Mouse (Mus musculus) stomach, embryonic 16.5 days (tissue): ENCODE measurements around the gene Trim56. TPM values are rescaled to one million over a fixed set of nuclear protein-coding genes. Genes with fewer than 3 reads are reported as not detected.
A peak's percentile ranks its signal among the peaks of the same experiment; 100 is the strongest.
"Not testable (repeated sequence)": the region's sequence is repeated elsewhere in the genome, so short reads cannot be mapped to it uniquely, and the experiment has no call there.

ENCODE experiments used
- ATAC-seq: fragments of 200-750 bp; cut with Nextera tagmentation; 2 replicates; pipeline ENCODE4 v1.8.0; 2017; ENCODE audit warnings: moderate number of reproducible peaks, moderate TSS enrichment; ENCODE audit not compliant: insufficient read depth, low FRiP score
- H3K27ac ChIP-seq: fragments of 300-500 bp; sonication (generic); 2 replicates; pipeline ENCODE4 v1.5.1; 2014; ENCODE audit warnings: low read length
- H3K27me3 ChIP-seq: fragments of 300-500 bp; sonication (generic); 2 replicates; pipeline ENCODE4 v1.6.1; 2014; ENCODE audit warnings: low read length, control low read depth, mixed read lengths; ENCODE audit not compliant: control insufficient read depth, insufficient read depth
- H3K36me3 ChIP-seq: fragments of 300-500 bp; sonication (generic); 2 replicates; pipeline ENCODE4 v1.6.1; 2014; ENCODE audit warnings: low read length; ENCODE audit not compliant: control insufficient read depth, insufficient read depth
- H3K4me1 ChIP-seq: fragments of 300-500 bp; sonication (generic); 2 replicates; pipeline ENCODE4 v1.6.1; 2014; ENCODE audit warnings: low read length, control low read depth, mixed read lengths; ENCODE audit not compliant: control insufficient read depth, insufficient read depth
- H3K4me2 ChIP-seq: fragments of 300-500 bp; sonication (generic); 2 replicates; pipeline ENCODE4 v1.6.1; 2014; ENCODE audit warnings: low read depth, low read length, mixed read lengths
- H3K4me3 ChIP-seq: fragments of 300-500 bp; sonication (generic); replicated peaks from 2 replicates; pipeline ENCODE4 v1.5.1; 2014; ENCODE audit warnings: mild to moderate bottlenecking, low read length
- H3K9ac ChIP-seq: fragments of 300-500 bp; sonication (generic); 2 replicates; pipeline ENCODE4 v1.6.1; 2014; ENCODE audit warnings: low read length
- H3K9me3 ChIP-seq: fragments of 300-500 bp; sonication (generic); replicated peaks from 2 replicates; pipeline ENCODE4 v1.6.1; 2016; ENCODE audit warnings: low read length, control low read depth; ENCODE audit not compliant: control insufficient read depth
- WGBS: fragments of 180-500 bp; shearing (Covaris S2); extraction: QIAGEN DNeasy Blood & Tissue Kit; methylation state at CpG from one replicate; pipeline ENCODE4 v1.1.7; 2014; 5-methylcytosine and 5-hydroxymethylcytosine counted together
- polyA plus RNA-seq: library from polyadenylated mRNA; unstranded; fragments of >200 nt; fragmentation: Nextera tagmentation; extraction: Ambion mirVana; gene quantifications from 2 replicates; pipeline ENCODE4 v1.2.1, GENCODE M21; 2015

Trim56 gene
- 8.1 and 9.3 TPM in 2 replicates for polyA plus RNA-seq

GRCm38 (mm10) chr5:137115866-137116847, at the start of gene Trim56:
Trim56 (minus strand) TSS chr5:137116209.
- peaks cover 14% of the 10 kb centered on the region for H3K4me1 ChIP-seq
- peak within 1 kb of the TSS; percentile 63 for H3K27ac ChIP-seq
- H3K4me2 ChIP-seq = peak within 1 kb of the TSS; percentile 64
- H3K27me3 ChIP-seq = no peaks in the 10 kb centered on the region
- 3% methylated on average over 29 of the region's 29 CpGs for WGBS
- H3K36me3 ChIP-seq = peaks cover 17% of the 10 kb centered on the region
- H3K9me3 ChIP-seq = 0 out of 2 replicates have a peak, but pooled peaks cover 2% of the 10 kb centered on the region
- H3K9ac ChIP-seq = peak within 1 kb of the TSS; percentile 84
- peak; percentile 85 for ATAC-seq
- H3K4me3 ChIP-seq = peak within 1 kb of the TSS; percentile 71

DNA sequence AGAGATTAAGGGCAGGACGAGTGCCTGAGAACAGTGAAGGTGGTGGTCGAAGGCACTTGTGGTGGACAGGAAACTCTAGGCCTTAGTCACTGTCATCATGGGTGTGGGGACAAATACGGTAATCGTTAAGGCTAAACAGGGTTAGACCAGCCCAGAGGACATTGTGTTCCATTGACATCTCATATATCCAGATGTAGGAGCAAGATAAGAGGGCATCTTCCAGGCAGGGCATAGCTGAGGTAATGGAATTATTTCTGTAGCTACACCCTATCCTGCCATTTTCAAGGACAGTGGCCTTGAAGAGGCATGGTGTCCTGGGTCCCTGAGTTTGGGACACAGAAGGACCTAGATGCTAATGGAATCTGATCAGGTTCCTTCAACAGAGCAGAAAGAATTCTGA, 45.8 kb upstream of the Trim56 start:
- H3K27ac ChIP-seq = no peak overlapping the region
- H3K9ac ChIP-seq = no peak overlapping the region
- H3K4me2 ChIP-seq = no peak overlapping the region
- H3K4me1 ChIP-seq = no peaks in the 10 kb centered on the region
- no peak for ATAC-seq
- no peaks in the 10 kb centered on the region for H3K9me3 ChIP-seq
- 67% methylated on average over 4 of the region's 4 CpGs for WGBS
- H3K4me3 ChIP-seq = no peak overlapping the region
- no peaks in the 10 kb centered on the region for H3K36me3 ChIP-seq
- H3K27me3 ChIP-seq = no peaks in the 10 kb centered on the region

DNA sequence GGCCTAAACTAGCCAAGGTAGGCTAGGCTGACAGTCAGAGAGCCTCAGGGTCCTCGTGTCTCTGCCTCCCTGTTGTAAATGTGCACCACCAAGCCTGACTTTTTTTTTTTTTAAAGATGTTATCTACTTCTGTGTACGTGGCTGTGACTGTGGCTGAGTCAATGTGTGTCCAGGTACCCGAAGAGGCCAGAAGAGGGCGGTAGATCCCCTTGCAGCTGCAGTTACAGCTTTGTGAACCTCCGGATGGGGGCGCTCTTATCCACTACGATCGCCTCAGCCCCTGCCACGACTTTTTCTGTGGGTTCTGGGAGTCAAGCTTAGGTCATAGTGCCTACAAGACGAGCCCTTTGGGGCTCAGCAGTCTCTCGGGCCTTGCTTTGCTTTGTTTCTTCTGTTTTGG, 43.5 kb upstream of the Trim56 start:
- Histone ChIP-seq H3K4me3 (no peak overlapping the region), H3K4me2 (no peak overlapping the region), H3K9me3 (no peaks in the 10 kb centered on the region), H3K4me1 (no peaks in the 10 kb centered on the region), H3K27ac (no peak overlapping the region), H3K27me3 (no peaks in the 10 kb centered on the region), H3K9ac (no peak overlapping the region), H3K36me3 (no peaks in the 10 kb centered on the region)
- no peak for ATAC-seq
- 27% methylated on average over 11 of the region's 11 CpGs for WGBS

GRCm38 (mm10) chr5:137153289-137153688, 37.3 kb upstream of the Trim56 start:
- H3K4me1 ChIP-seq = no peaks in the 10 kb centered on the region
- 84% methylated on average over 5 of the region's 5 CpGs for whole genome bisulfite sequencing
- no peaks in the 10 kb centered on the region for H3K27me3 ChIP-seq
- peaks cover 17% of the 10 kb centered on the region; the same call in 1 of the 2 replicates for H3K9me3 ChIP-seq
- H3K36me3 ChIP-seq = no peaks in the 10 kb centered on the region
- no peak overlapping the region for H3K9ac ChIP-seq
- no peak overlapping the region for H3K4me2 ChIP-seq
- no peak overlapping the region for H3K4me3 ChIP-seq
- H3K27ac ChIP-seq = no peak overlapping the region
- ATAC-seq = no peak

DNA sequence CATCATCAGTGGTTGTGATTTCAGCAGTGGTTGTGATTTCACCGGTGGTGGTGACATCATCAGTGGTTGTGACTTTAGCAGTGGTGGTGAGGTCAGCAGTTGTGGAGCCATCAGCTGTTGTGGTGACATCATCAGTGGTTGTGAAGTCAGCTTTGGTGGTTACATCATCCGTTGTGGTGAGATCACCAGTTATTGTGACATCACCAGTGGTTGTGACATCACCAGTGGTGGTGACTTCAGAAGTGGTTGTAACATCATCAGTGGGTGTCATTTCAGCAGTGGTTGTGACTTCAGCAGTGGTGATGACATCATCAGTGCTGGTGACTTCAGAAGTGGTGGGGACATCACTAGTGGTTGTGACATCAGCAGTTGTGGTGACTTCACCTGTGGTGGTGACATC, 36.6 kb upstream of the Trim56 start:
- ATAC-seq = peak; percentile 71
- Histone ChIP-seq H3K36me3 (no peaks in the 10 kb centered on the region), H3K9ac (no peak overlapping the region), H3K27me3 (no peaks in the 10 kb centered on the region), H3K27ac (no peak overlapping the region), H3K4me1 (no peaks in the 10 kb centered on the region), H3K4me3 (no peak overlapping the region), H3K4me2 (no peak overlapping the region), H3K9me3 (peaks cover 17% of the 10 kb centered on the region; the same call in 1 of the 2 replicates)
- WGBS = 70% methylated on average over 2 of the region's 2 CpGs

DNA sequence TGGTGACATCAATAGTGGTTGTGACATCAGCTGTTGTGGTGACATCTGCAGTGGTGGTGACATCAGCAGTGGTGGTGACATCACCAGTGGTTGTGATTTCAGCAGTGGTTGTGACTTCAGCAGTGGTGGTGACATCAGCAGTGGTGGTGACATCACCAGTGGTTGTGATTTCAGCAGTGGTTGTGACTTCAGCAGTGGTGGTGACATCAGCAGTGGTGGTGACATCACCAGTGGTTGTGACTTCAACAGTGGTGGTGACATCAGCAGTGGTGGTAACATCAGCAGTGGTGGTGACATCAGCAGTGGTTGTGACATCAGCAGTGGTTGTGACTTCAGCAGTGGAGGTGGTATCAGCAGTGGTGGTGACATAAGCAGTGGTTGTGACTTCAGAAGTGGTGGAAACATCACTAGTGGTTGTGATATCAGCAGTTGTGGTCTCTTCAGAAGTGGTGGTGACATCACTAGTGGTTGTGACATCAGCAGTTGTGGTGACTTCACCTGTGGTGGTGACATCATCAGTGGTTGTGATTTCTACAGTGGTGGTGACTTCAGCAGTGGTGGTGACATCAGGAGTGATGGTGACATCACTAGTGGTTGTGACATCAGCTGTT, 33.4 kb upstream of the Trim56 start, which contains the start of gene Muc3:
TSS of gene Muc3 (minus strand) at position 51 of the 611 bp plus-strand sequence.
- H3K4me1 ChIP-seq, H3K27ac ChIP-seq, H3K9ac ChIP-seq, H3K4me2 ChIP-seq, H3K36me3 ChIP-seq, H3K27me3 ChIP-seq, H3K4me3 ChIP-seq, ATAC-seq: not testable (repeated sequence)
- H3K9me3 ChIP-seq = peaks cover 17% of the 10 kb centered on the region; the same call in 1 of the 2 replicates

- H3K36me3 ChIP-seq = no peaks in the 10 kb centered on the region
- H3K4me1 ChIP-seq = no peaks in the 10 kb centered on the region
- ATAC-seq = no peak
- H3K4me2 ChIP-seq = no peak overlapping the region
- no peak overlapping the region for H3K27ac ChIP-seq
- no peak overlapping the region for H3K4me3 ChIP-seq
- no peaks in the 10 kb centered on the region for H3K9me3 ChIP-seq
- no peaks in the 10 kb centered on the region for H3K27me3 ChIP-seq
- H3K9ac ChIP-seq = no peak overlapping the region
- WGBS = 18% methylated on average over 3 of the region's 3 CpGs
Observed at GRCm38 (mm10) chr5:137140836-137141235, 24.8 kb upstream of the Trim56 start.

DNA sequence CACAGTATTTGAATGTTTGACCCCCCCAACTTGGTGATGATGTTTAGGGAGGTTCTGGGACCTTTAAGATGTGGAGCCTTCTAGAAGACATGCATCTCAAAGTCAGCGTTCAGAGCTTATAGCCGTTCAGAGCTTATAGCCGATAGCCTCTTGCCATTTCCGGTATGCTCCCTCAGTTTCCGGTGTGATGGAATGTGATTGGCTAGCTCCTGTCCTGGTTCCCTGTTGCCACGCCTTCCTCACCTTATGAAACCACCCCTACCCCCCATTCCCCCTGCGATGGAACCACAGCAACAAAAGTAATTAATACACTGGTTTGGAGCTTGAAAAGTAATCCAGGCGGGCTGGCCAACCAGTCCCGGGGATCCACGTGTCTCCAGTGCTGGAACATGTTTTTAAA, 23.0 kb upstream of the Trim56 start:
- no peak for ATAC-seq
- Histone ChIP-seq H3K4me1 (no peaks in the 10 kb centered on the region), H3K27ac (no peak overlapping the region), H3K4me2 (no peak overlapping the region), H3K27me3 (no peaks in the 10 kb centered on the region), H3K9me3 (no peaks in the 10 kb centered on the region), H3K9ac (no peak overlapping the region), H3K4me3 (no peak overlapping the region), H3K36me3 (no peaks in the 10 kb centered on the region)
- 81% methylated on average over 10 of the region's 10 CpGs for WGBS

DNA sequence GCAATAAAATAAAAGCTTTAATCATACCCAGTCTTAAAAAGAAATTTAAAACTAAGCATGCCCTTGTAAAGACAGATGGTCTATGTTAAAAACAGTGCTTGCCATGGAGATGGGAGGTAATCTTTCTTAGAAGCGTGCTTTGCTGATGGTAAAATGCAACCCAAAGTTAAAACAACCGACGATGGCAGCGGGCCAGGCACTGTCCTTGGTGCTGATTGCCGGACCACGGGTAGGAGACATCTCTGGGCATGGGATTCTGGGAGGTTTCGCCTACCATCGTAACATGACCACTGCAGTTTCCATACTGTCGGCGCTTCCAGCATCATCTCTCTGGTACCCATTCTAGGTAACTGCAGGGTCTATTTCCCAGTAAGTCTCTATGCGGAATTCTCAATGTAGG, 18.9 kb upstream of the Trim56 start:
- Histone ChIP-seq H3K36me3 (no peaks in the 10 kb centered on the region), H3K9me3 (no peaks in the 10 kb centered on the region), H3K27ac (no peak overlapping the region), H3K9ac (no peak overlapping the region), H3K4me2 (no peak overlapping the region), H3K4me3 (no peak overlapping the region), H3K4me1 (no peaks in the 10 kb centered on the region), H3K27me3 (no peaks in the 10 kb centered on the region)
- WGBS = 27% methylated on average over 11 of the region's 11 CpGs
- no peak for ATAC-seq
